Mouse (Mus musculus) embryonic fibroblast, embryonic 13.5 days (primary cell): ENCODE measurements around the gene Myo15b. TPM values are rescaled to one million over a fixed set of nuclear protein-coding genes. Genes with fewer than 3 reads are reported as not detected.

Source experiments
- H3K27ac ChIP-seq: 2 replicates; pipeline ENCODE4 v1.5.1; 2012; ENCODE audit warnings: low read length, control low read depth, inconsistent platforms; ENCODE audit not compliant: insufficient read depth
- H3K4me1 ChIP-seq: 2 replicates; pipeline ENCODE4 v1.6.1; 2011; ENCODE audit warnings: low read length; ENCODE audit not compliant: control insufficient read depth, insufficient read depth
- H3K4me3 ChIP-seq: 2 replicates; pipeline ENCODE4 v1.5.1; 2011; ENCODE audit warnings: mild to moderate bottlenecking, control low read depth, low read length; ENCODE audit not compliant: insufficient read depth
- CTCF ChIP-seq: IDR thresholded peaks from 2 replicates; pipeline ENCODE4 v1.5.1; 2011; ENCODE audit warnings: mild to moderate bottlenecking, control low read depth, low read length, moderate library complexity, borderline replicate concordance; ENCODE audit not compliant: insufficient read depth
- POLR2A ChIP-seq: IDR thresholded peaks from 2 replicates; pipeline ENCODE4 v1.6.1; 2011; ENCODE audit warnings: low read depth, mild to moderate bottlenecking, control low read depth, low read length, moderate library complexity
- polyA plus RNA-seq: library from polyadenylated mRNA; stranded (reverse); fragments of >200 nt; gene quantifications from 2 replicates; pipeline ENCODE4 v1.2.4, GENCODE M21; 2011; ENCODE audit warnings: low read depth; ENCODE audit not compliant: missing spikeins, insufficient read length

Myo15b gene
- polyA plus RNA-seq, 1 experiment = not detected

DNA sequence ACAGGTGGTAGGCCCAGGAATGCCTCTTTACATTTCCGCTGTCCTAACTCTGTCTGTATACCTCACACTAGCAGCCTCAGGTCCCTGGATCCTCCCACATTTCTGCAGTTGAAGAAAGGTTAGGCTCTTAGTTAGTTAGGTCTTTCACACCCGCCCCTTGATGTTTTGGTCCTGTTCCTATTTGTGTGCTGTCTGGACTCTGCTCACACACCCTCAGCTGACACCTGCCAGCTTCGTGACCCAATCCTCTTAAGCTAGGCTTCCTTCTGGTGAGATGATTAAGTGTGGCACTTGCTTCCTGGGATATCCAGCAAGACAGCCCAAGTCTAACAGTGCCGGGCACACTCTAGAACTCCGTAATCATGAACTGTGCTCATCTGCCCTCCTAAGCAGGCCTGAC, 48.3 kb downstream of the Myo15b start:
- Histone ChIP-seq H3K4me3 (no peak overlapping the region), H3K27ac (no peak overlapping the region)

DNA sequence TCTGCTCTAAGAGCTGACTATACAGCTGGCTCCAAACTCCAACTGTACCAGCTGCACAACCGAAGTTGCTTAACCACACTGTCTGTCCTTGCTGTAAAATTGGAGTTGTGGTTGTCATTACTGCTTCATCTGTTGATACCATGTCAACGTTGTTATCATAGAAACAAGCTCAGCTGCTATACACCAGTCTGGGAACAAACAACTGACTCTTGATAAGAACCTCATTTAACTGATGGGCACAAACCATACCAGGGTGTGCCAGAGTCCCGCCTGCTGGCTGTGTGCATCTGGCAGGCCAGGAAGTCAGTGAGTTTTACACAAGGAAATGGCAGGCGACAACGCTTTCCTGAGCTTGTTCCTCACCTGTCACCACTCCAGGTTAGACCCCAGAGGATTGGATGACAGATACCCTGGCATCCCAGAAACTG, 52.9 kb downstream of the Myo15b start:
- Histone ChIP-seq H3K4me3 (no peak overlapping the region), H3K27ac (no peak overlapping the region), H3K4me1 (no peaks in the 10 kb centered on the region)
- TF ChIP-seq CTCF (no peak), POLR2A (no peak)

More for the DNA sequence above, 48.3 kb downstream of the Myo15b start:
- TF ChIP-seq CTCF = no peak
- no peak for TF ChIP-seq POLR2A
- H3K4me1 ChIP-seq = no peaks in the 10 kb centered on the region

GRCm38 (mm10) chr11:115911632-115912376, 53.6 kb downstream of the Myo15b start, which contains the start of gene Smim6:
Gene Smim6, plus strand, starts transcription at chr11:115912017.
- no peak for TF ChIP-seq CTCF
- no peak for TF ChIP-seq POLR2A
- Histone ChIP-seq H3K4me3 (no peak within 1 kb of the TSS), H3K4me1 (no peaks in the 10 kb centered on the region), H3K27ac (no peak within 1 kb of the TSS)

DNA sequence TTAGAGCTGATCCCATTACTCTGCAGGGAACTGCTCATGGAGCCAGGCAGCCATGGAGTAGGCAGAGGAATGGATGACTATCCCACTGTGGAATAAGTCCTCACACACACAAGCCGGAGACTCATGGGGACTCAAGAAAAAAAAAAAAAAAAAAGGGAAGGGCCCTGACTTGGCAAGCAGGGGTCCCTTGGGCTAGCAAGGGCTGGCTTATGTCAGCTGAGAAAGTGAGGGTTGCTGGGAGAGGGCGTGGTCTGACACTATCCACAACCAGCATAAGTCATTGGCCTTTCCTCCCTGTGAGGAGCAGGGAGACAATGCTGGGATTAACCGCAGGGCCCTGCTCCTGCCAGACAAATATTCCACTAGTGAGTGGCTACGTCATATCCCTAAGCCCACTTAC, 58.4 kb downstream of the Myo15b start:
- Histone ChIP-seq H3K4me3 (no peak overlapping the region), H3K27ac (no peak overlapping the region), H3K4me1 (no peaks in the 10 kb centered on the region)
- TF ChIP-seq POLR2A = no peak
- TF ChIP-seq CTCF = no peak

DNA sequence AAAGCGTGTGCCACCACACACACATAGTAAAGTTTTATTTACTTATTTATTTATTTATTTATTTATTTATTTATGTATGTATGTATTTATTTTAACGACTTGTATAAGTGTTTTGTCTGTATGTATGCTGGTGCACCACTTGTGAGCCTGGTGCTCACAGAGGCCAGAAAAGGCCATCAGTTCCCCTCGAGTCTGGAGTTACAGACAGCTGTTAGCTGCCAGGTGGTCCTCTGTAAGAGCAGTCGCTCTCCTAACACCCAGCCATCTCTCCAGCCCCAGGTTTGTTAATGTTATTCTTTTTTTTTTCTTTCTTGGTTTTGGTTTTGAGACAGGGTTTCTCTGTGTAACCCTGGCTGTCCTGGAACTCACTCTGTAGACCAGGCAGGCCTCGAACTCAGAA, 60.4 kb downstream of the Myo15b start:
- no peak overlapping the region for H3K27ac ChIP-seq
- TF ChIP-seq CTCF = no peak
- no peak for TF ChIP-seq POLR2A
- no peak overlapping the region for H3K4me3 ChIP-seq
- no peaks in the 10 kb centered on the region for H3K4me1 ChIP-seq

GRCm38 (mm10) chr11:115919073-115919472, 60.9 kb downstream of the Myo15b start:
- H3K27ac ChIP-seq = no peak overlapping the region
- H3K4me3 ChIP-seq = no peak overlapping the region
- H3K4me1 ChIP-seq = no peaks in the 10 kb centered on the region
- TF ChIP-seq POLR2A (no peak), CTCF (no peak)

GRCm38 (mm10) chr11:115920110-115920818, 62.1 kb downstream of the Myo15b start:
- H3K4me3 ChIP-seq = no peak overlapping the region
- no peaks in the 10 kb centered on the region for H3K4me1 ChIP-seq
- TF ChIP-seq CTCF (0 out of 2 replicates have a peak, but pooled peaks have one; percentile 2), POLR2A (no peak)
- H3K27ac ChIP-seq = no peak overlapping the region

- TF ChIP-seq POLR2A = no peak
- TF ChIP-seq CTCF = no peak
- H3K27ac ChIP-seq = no peak overlapping the region
- no peaks in the 10 kb centered on the region for H3K4me1 ChIP-seq
- no peak overlapping the region for H3K4me3 ChIP-seq
Observed at GRCm38 (mm10) chr11:115921986-115922385, 63.8 kb downstream of the Myo15b start.

DNA sequence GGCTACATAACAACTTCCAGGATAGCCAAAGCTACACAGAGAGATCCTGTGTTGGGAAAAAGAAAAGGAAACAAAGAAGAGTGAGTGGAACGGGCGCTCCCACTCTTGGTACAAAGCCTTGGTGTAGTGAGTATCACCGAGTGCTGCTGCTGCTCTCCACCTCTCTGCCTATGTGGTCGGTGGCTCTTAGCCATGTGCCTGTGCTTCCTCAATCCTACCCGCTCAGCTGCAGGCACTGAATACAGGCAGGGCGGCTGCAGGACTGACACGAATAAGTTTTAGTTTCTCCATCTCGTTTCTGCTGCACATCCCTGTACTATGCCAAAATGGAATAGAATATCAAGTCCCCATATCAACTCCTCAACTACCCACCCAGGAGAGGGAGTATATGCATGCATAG, 70.8 kb downstream of the Myo15b start:
- Histone ChIP-seq H3K27ac (no peak overlapping the region), H3K4me3 (no peak overlapping the region), H3K4me1 (no peaks in the 10 kb centered on the region)
- TF ChIP-seq POLR2A = no peak
- no peak for TF ChIP-seq CTCF

GRCm38 (mm10) chr11:115929818-115930217, 71.6 kb downstream of the Myo15b start:
- TF ChIP-seq POLR2A (no peak), CTCF (no peak)
- no peaks in the 10 kb centered on the region for H3K4me1 ChIP-seq
- H3K4me3 ChIP-seq = no peak overlapping the region
- no peak overlapping the region for H3K27ac ChIP-seq

GRCm38 (mm10) chr11:115931235-115931634, 73.0 kb downstream of the Myo15b start:
- H3K4me1 ChIP-seq = no peaks in the 10 kb centered on the region
- H3K4me3 ChIP-seq = no peak overlapping the region
- TF ChIP-seq CTCF = no peak
- no peak for TF ChIP-seq POLR2A
- H3K27ac ChIP-seq = no peak overlapping the region
